Mouse (Mus musculus) thymus, adult 18-20 months (tissue): ENCODE data around the gene Stard13.

ENCODE experiments used
- DNase-seq, 2 experiments: peaks; one replicate each; pipeline ENCODE4 v3.0.0; 2022; ENCODE audit warnings: mixed read lengths in 2 of 2

The Stard13 gene

DNA sequence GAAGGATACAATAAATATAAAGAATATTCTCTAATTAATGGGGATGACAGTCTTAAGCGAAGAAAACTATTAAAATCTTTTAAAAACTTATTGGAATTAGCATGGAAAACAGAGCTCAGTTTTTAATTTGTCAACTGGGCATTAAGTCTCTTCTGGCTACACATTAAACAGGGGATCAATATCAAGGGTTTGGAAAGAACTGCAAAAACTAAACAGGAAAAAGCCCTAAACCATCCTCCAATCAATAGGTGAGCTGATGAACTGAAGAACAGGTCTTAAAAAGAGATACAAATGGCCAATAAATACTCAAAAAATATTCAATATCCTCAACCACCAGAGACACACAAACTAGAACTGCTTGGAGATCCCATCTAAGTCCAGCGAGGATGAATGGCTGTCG lies 56.5 kb downstream of the Stard13 start:
- no peak for DNase-seq

DNA sequence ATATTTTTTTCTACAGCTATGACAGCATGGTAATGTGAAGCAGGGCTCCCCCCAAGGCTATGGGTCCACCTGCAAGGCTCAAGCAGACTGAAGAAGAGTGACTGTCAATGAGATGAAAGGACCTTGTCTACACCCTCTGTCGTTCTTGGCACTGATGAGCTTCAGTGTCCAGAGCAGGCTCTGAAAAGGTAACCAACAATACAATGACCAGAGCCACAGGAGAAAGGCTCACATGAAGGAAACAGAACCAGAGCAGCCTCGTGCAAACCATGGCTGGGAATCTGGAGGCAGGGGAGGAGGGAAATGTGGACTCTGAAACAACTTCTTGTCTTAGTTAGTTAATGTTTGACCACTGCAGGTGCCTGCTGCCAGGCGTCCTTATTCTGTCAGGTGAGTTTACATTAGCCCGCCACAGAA lies 57.7 kb downstream of the Stard13 start:
- DNase-seq: no peak

DNA sequence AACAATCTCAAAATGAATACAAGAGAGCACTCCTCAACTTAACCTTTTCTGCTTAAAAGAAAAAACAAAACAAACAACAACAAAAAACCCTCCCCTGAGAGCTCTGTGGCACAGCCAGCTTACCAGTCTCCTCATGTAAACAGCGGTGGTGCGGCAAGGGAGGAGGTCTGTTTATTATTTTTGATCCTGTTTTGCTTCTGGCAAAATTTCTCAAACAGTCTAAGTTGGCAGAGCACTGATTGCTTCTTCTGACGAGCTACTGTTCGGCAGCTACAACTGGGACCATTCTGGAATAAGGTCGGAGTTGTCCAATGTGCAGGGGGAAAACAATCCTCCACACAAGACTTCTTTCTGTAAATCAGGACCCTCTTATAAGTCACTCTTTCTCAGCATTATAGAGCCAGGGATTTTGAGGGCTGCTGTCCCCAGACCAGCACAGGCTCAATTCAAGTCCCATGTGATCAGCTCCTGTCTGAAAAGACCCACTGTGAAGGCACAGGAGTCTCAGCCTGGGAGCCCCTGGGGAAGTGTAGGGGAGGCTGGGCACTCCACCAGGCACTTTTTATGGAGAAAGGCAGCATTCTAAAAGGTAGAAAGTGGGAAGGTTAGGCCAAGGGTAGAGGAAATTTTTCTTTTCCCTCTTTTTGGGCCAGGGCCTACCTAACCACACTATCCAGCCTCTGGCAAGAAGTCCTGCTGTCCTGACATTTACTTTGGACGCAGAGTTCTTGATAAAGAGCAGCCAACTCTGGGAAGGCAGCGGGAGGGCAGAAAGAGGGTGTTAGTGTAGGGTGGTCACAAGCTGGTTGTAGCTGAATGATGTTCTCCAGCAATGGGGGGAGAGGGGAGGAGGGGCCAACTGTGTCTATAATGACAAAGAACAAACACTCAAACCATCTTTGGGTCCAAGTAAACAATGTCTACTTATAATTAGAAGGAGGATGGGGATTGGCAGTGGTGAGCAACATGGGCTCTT lies 58.9 kb downstream of the Stard13 start:
- no peak for DNase-seq

DNA sequence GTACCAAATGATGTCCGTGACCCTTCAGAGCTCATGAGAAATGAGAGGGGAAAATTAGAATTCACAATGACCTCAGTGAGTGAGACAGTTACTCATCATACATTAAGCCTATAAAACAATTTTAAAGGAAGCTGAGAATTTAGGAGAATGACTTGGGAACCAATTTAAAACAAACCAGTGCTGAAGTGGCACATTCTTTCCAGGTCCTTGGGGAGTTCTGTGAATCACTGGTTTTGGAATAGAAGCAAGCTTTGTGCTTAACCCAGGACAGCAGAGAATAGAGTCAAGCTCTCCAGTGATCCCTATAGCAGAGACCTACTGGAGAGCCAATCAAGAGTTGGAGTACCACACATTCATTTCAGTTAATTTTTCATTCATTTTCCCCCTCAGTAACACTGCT lies 59.9 kb downstream of the Stard13 start:
- DNase-seq: no peak

DNA sequence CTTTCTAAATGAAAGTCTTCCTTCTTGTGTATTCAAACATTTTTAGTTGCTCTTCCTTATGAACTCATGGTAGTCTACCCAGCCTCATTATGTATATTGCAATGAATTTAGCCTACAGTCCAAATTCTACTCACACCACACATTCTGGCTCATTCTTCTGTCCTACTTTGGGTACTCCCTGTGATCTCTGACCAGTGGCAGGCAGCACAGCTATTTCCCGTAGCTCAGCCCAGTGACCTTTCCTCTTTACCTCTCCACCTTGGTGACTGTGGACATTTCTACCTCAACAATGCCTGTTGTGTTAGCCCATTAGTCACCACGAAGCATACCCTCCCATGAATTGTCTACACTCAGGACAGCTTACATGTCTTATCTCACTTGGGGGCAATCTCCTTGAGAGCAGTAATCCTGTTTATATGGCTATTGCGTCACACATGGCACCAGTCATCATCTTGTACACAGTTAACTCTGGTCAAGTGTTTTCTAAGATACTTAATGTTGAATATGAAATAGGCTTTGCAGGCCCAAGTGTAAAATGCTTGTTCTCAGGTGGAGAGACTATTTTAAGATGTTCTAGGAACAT lies 63.4 kb downstream of the Stard13 start:
- DNase-seq: no peak

DNA sequence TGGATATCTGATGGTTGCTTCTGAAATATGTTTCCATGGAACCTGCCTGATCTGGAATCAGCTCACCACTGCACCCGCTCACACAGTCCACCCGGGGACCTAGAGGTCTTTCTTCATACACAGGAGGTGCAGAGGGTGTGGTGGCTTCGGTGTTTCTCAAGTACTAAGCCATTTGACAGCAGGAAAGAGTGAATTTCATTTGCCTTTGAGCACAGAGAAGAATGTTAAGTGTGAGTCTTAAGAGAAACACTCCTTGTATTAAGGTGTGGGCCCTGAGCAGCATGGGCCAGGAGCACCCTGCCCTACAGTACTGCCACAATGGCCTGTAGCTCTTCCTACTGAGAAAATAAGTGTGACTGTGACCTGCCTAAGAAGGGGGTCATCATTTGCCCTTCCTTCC lies 65.4 kb downstream of the Stard13 start:
- no peak for DNase-seq

DNA sequence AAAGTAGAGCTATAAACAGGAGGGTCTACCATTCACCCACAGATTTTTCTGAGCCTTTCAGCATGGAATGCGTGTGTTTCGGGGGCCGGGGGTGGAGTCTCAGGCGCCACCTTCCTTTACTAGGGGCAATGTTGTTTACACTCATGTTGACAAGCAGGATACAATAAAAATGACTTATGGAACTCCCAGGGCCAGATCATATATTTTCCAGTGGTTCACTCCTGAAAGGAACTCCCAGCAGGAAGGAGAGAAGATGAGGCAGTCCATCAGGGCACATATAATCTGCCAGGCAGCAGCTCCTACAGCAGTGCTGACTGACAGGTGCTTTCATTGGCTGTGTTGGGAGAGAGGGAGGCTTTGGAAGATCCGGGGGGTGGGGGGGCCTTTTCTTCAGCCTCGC lies 66.0 kb downstream of the Stard13 start:
- no peak for DNase-seq

DNA sequence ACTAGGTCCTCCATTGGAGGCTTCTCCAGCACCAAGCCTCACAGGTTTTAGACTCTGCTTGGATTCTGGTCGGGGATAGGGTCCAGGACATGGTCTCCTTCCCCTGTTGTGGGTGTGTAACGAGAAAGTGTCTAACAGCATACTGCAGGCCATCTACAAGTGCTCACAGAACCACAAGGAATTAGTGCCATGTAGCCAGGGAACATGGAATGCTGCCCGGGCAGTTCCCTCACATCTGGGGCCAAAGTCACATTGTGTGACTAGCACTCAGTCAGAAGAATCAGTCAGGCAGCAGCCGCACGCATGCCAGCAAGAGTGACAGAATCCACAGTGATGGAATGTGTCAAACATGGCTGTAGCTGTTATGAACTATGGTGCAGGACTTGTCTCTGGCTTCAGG lies 67.4 kb downstream of the Stard13 start:
- DNase-seq: no peak

DNA sequence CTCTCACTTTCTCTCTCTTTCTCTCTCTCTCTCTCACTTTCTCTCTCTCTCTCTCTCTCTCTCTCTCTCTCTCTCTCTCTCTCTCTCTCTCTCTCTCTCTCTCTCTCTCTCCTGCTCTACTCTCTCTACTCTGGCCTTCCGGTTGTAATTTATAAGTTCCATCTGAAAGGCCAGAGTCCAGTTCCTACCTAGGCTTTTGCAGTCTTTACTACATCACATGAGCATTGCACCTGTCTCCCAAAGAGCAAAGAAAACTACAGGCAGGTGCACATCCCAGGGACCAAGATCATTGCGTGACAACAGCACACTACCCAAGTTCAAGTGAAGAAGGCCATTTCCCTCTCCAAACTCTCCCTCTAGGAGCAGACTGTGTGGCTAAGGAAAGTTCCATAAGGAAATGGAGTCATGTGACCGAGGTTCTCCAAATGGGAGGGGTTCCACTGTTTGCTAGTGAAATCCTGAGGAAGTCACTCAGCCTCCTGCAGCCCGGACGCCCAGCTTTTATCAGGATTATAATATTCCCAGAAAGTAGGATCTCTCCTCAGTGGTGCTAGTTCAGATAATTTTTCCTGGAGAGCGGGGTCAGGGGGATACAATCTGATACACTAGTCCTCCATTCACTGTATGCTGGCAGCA lies 68.1 kb downstream of the Stard13 start:
- DNase-seq: no peak

DNA sequence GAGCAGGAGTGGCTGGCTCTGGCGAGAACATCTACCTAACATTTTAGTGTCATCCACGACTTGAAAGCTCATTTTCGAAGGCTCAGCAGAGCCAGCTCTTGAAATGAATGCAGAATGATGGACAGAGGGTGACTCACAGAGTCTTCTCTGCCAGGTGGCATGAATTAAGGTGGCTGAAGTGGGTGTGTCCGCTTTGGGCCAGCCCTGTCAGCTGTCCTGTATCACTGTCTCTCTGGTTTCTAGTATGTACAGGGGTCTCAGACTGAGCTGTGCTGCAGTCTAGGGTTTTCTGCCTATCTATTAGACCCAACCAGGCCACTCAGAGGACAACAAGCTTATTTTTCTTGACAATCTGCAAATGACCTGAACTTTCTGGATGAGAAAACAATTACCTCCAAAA lies 68.8 kb downstream of the Stard13 start:
- no peak for DNase-seq

DNA sequence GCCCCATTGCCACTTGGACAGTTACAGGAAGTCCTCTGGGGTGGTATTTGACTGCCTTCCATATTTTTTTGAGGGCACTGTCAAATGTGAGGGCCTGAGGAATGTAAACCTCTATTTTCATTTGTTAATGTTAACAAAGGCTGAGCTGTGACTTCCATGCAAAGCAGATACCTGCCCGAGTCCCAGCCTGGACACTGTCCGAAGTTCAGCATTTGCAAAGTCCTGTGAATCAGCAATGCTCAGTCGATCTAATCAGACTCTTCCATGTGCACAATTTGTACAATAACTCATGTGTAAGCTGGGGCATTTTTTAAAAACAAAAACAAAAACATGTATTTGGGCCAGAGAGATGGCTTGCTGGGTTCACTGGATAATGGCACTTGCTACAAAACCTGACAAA lies 71.0 kb downstream of the Stard13 start:
- DNase-seq: no peak

DNA sequence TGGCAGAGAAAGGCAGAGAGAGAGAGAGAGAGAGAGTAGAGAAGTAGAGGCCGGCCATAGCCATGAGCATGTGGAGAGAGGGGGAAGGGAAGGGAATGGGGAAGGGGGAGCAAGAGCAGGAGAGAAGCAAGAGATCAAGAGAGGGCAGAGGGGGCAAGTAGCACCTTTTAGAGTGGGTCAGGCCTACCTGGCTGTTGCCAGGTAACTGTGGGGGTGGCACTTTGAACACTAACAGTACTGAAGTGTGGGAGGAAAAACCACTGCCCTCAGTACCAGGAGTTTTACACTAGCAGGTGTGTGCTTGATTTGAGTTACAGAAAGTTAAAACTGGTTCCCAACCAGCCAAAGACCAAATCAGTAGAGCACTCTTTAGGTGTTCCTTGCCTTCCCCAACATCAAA lies 78.4 kb downstream of the Stard13 start:
- DNase-seq: no peak

DNA sequence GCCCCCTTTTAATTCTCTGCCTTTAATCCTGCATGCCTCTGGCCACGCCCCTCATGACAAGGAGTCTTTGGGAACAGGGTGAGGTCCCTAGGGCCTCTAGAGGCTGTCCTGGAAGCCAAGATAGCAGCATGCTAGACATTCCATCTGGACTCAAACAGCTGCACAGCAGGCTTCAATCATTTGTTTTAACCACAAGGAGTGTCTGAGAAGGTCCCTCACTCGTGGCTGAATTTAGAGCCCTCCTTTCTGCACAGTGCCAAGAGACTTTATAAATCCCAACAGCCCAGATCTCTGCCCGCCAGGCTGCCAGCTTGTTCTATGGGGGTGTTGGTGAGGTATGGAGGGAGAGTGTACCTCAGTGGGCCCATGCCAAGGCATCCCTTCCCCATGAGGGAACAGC lies 78.9 kb downstream of the Stard13 start:
- DNase-seq: no peak

DNA sequence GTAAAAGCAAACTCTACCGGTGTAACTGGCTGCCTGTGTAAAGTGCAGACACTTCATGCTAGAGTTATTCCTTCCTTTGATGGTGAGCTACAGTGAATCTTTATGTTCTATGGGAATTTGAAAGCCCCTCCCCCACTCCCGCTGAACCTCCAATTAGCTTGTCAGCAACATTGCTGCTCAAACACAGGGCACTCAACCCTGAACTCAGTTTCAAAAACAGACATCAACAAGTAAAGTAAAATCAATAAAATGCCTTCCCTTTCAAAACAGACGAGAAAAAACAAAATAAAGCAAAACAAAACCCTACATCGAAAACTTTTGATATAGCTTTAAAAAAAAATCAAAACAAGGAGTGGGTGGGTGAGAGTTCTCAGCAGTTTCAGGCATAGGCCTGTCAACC lies 79.6 kb downstream of the Stard13 start:
- DNase-seq: no peak

DNA sequence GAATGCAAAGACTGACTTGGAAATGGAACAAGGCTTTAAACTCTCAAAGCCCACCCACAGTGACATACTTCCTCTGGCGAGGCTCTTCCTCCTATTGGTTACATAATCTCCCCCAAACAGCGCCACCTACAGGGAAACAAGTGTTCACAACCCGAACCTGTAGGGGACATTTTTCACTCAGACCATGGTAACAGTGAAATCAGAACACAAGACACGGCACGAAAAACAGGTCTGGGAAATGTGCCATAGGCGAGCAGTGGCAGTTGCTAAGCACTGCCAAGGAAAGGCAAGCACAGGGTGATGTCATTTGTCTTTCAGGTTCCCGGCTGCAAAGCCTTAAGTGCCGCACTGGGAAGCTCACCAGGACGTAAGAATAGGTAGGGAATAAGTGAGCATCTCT lies 82.1 kb downstream of the Stard13 start:
- DNase-seq: no peak

DNA sequence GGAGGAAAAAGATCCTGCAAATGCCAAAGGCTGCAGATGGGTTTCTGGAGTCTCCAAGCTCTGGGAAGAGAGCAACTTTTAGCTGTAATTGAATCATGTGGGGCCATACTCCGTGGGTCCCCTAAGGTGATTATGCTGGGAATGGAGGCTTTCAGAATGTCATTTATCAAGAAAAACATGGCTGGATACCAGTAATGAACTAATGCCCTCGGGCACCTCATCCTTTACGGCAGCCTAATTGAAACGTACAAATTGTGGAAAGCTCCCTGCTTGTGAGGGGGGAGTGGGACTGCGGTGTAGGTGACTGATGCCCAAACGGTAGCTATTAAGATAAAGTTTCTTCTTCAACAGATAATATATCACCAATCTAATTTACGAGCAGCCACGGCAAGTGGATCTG lies 84.1 kb downstream of the Stard13 start:
- no peak for DNase-seq

DNA sequence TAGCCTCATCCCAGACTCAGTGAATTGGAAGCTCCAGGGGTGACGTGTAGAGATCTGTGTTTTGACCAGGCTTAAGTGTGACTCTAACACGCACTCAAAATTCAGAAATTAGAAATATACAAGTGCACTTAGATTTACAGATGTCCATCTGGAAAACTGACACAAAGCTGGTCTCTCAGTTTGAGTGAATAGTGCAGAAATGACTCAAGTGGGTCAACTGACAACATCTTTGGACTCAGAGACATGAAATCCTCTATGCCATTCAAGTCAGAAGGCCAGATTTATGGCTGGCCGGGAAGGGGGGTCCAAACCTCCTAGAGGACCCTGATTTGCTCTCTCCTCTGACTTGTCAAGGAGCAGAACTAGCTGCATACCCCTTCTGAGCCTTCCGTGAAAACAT lies 85.6 kb downstream of the Stard13 start:
- no peak for DNase-seq

DNA sequence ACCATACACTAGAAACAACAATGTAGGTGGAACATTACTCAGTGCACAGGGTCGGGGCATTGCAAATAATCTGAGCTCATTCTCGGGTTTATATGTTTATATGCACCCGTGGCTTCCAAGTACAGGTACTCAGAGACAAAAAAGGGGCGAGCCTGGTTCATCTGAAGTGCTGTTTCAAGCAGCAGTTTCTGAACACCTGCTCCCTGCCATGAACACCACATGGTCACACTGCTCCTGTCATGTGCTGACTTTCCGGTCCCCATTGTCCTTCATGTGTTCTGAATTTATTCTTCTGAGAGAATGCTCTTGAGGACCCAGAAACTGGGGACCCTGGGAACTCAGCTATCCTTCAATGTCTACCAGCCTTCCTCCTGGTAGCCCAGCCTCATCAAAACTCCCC lies 87.8 kb downstream of the Stard13 start:
- DNase-seq: no peak

DNA sequence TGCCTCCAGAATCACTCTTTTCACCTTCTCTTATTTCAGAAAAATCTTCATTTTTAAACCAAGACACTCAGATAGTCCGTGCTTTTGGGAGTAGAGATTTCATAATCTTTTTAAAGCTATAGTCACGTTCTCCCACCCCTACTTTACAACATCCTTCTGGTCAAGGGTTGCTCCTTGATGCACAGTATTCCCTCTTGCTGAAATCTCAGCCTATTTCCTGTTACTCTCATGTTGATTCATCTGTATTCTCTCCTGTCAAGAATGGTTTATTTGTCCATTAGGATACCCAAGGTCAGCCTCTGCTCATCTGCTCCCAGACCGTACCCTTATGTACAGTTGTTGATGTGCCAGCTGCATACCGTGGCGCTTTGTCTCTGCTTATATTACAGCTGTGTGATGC lies 89.7 kb downstream of the Stard13 start:
- no peak for DNase-seq

DNA sequence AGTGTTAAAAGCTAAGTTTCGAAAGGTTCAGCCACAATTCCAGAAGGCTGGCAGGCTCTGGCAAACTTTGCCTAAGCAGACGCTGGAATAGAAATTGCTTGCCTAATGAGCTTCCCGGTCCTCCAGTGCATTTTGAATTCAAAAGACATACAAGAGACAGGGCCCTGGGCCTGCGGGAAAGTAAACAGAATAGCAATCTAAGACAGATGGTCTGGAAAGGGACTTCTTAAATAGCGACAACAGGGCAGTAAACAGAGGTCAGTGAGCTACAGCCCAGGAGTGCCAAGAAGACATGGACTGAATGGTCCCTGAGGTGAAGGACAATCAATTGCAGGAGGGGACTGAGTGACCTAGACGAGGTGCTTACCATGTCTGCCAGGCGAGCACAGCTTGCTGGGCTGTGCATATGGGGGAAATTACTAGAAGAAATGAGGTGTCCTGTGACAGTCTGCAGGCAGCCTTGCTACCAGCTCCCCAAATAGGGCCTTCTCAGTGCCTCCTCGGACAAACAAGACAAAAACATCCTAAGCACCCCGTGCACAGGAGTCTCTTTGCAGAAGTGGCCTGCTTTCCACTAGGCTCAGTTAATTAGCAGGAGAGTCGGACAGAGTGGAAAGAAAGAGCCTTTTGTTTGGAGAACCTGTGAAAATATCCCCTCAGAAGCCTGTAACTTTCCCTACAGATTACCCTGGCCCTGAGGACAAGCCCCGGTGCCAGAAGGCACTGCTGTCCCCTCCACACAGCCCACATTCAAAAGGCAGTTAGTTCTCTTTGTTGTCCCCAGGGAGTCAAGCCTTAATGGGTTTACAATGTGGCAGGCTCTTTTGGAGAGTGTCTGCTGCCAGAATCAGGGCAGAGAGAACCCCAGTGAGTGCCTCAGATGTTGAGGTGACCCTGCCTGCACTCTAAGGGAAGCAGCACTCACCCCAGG lies 90.7 kb downstream of the Stard13 start:
- no peak for DNase-seq

DNA sequence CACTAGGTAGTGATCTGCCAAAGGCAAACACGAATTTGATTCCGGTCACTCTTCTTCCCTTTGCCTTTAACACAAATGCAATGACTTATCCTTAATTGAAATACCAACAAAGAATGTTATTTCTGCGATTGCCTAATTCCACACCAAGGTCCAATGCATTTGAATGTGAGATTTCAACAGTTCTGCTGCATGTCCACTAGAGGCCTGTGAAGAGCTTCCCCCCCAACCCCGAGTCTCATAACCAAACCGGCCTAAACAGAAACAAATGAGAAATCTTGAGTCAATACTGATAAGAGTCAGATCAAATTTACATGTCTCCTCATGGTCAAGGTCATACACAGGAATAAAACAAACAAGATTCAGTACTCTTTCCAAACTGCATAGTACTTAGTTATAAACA lies 91.4 kb downstream of the Stard13 start:
- no peak for DNase-seq

DNA sequence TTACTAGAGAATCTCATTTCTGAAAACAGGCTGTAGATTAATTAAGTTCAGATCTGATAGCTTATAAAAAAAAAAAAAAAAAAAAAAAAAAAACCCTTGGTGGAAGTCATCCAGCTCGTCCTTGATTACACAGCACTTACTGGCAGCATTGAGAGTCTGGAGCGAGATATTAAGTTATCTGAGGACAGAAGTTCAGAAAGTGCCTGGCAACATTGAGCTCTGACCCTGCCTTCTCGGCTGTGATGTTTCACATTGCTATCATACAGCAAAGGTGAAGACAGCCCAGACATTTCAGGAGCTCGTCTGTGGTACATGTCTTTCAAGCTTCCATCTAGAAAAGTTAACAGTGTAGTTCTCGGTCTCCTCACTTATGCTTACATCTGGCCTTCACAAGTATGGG lies 95.7 kb downstream of the Stard13 start:
- no peak for DNase-seq

DNA sequence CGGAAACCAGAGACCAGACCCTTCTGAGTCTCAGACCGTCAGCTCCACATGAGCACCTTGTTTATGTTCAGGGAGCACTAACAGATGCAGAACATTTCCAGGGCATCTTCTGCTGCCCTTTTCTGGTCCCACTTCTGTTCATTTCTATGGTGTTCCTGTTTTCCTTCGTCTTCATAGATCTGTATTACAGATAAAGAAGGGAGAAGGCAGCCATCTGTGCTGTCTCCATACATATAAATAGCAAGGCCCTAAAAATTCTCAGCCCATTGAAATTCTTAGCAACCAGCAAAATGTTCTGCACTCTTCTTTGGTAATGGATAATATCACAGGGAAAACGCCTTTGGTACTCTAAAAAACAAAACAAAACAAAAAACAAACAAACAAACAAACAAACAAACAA lies 96.3 kb downstream of the Stard13 start:
- no peak for DNase-seq
